Mouse (Mus musculus): Measurements from ENCODE around the gene Gm11549. TPM values are rescaled to one million over a fixed set of nuclear protein-coding genes. Genes with fewer than 3 reads are reported as not detected.

The Gm11549 gene
- polyA plus RNA-seq, 1 experiment from 2014 or later = 1.3 TPM

DNA sequence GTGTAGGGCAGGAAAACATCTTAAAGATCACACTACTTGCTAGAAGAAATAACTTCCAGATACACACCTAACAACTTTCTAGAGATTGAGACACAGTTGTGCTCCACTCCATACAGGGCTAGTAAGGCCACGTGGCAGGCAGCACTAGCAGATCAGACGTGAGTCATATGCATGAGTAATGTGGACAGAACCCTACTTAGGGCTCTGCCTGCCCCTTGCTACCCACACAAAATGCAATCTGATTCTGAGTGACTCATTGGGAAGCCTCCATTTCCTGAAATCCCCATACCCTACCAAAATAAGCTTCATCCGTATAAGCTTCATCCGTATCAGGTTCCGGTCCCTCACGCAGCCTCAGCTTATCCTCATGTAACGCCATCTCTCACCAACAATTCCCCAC is 54.0 kb downstream of the Gm11549 start:
- Histone ChIP-seq H3K4me3 (ENCODE audit: low read depth, low read length) (no peak overlapping the region), H3K9ac (ENCODE audit: low read length) (no peak overlapping the region), H3K9me3 (ENCODE audit: control insufficient read depth, low read length) (no peaks in the 10 kb centered on the region), H3K4me2 (no peak overlapping the region), H3K36me3 (ENCODE audit: control insufficient read depth, insufficient read depth, low read length) (no peaks in the 10 kb centered on the region), H3K4me1 (ENCODE audit: control insufficient read depth, insufficient read depth, low read length) (no peaks in the 10 kb centered on the region), H3K27me3 (ENCODE audit: control insufficient read depth, insufficient read depth, low read length) (no peaks in the 10 kb centered on the region), H3K27ac (ENCODE audit: low read depth, low read length) (no peak overlapping the region)
- DNase-seq (ENCODE audit: low spot score, missing footprints) (no peak), ATAC-seq (ENCODE audit: low FRiP score) (no peak)
- 91% methylated on average over 7 of the region's 7 CpGs for WGBS

DNA sequence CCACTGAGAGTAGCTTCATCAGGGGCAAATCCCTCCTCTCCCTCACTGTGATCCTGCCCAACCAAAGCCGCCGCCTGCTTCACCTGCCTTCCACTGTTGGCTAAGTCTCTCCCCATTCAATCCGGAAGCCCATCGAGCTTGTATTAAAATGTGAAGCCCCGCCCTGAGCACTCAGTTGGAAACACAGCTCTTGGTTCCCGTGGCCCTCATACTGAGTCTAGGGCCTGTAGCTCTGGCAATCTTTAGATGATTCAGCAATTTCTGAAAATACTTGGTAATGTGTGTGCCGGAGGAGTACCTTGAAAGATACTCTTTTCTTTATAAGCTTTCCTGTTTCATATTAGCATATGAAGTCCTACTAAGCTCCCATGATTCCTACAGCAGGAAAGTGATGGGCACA is 56.1 kb downstream of the Gm11549 start:
- ATAC-seq (ENCODE audit: low FRiP score) (no peak), DNase-seq (ENCODE audit: low spot score, missing footprints) (no peak)
- Histone ChIP-seq H3K4me3 (ENCODE audit: low read depth, low read length) (no peak overlapping the region), H3K27me3 (ENCODE audit: control insufficient read depth, insufficient read depth, low read length) (no peaks in the 10 kb centered on the region), H3K36me3 (ENCODE audit: control insufficient read depth, insufficient read depth, low read length) (no peaks in the 10 kb centered on the region; the same call in 1 of the 2 replicates), H3K4me1 (ENCODE audit: control insufficient read depth, insufficient read depth, low read length) (no peaks in the 10 kb centered on the region), H3K9me3 (ENCODE audit: control insufficient read depth, low read length) (no peaks in the 10 kb centered on the region), H3K27ac (ENCODE audit: low read depth, low read length) (no peak overlapping the region), H3K4me2 (no peak overlapping the region), H3K9ac (ENCODE audit: low read length) (no peak overlapping the region)
- 61% methylated on average over 7 of the region's 7 CpGs for WGBS

Small RNA genes within 50 kb of the gene (microRNA-seq; reads per million reads assigned to microRNA genes)
- gene Mir7009 = not detected

Other genes with a start within 250 kb of the Gm11549 start
- 93.7 and 98.4 TPM in 2 replicates for gene Anxa5, start 45.9 kb downstream of the Gm11549 start, polyA plus RNA-seq (2014; fragmentation: Nextera tagmentation; extraction: Ambion mirVana)
- 0.40 TPM in 1 of 2 replicates, not detected in the other for gene 1810062G17Rik, start 45.9 kb downstream of the Gm11549 start, polyA plus RNA-seq (2014; fragmentation: Nextera tagmentation; extraction: Ambion mirVana)
- 110 and 113 TPM in 2 replicates for gene Exosc9, start 30.8 kb upstream of the Gm11549 start, polyA plus RNA-seq (2014; fragmentation: Nextera tagmentation; extraction: Ambion mirVana)
- gene Ccna2, start 50.3 kb upstream of the Gm11549 start, polyA plus RNA-seq (2014; fragmentation: Nextera tagmentation; extraction: Ambion mirVana) = 311 and 320 TPM in 2 replicates
- gene Bbs7, start 91.7 kb upstream of the Gm11549 start, polyA plus RNA-seq (2014; fragmentation: Nextera tagmentation; extraction: Ambion mirVana) = 22.1 and 25.9 TPM in 2 replicates
- gene Trpc3, start 168.4 kb upstream of the Gm11549 start, polyA plus RNA-seq (2014; fragmentation: Nextera tagmentation; extraction: Ambion mirVana) = 4.3 and 4.5 TPM in 2 replicates